Mouse (Mus musculus) MEL (cell line): ENCODE measurements around the gene Zfp324.

Experiments used
- CTCF ChIP-seq, 3 experiments: IDR thresholded peaks in 2 of 3; conservative IDR thresholded peaks in 1 of 3; 2 replicates each; pipeline ENCODE4 v1.5.1; 2011 to 2012; ENCODE audit warnings: low read length in 3 of 3, low read depth in 2 of 3, mild to moderate bottlenecking in 2 of 3, improper control_type of control experiment in 1 of 3, inconsistent platforms in 1 of 3, mixed read lengths in 1 of 3, moderate library complexity in 1 of 3; ENCODE audit not compliant: control insufficient read depth in 1 of 3, insufficient read depth in 1 of 3, poor library complexity in 1 of 3, severe bottlenecking in 1 of 3
- ELF1 ChIP-seq: IDR thresholded peaks from 2 replicates; pipeline ENCODE4 v1.6.1; 2014; ENCODE audit warnings: low read depth, mild to moderate bottlenecking, inconsistent platforms, low read length, improper control_type of control experiment, moderate library complexity
- EP300 ChIP-seq, 2 experiments: IDR thresholded peaks; 2 replicates each; pipeline ENCODE4 v1.6.1; 2011; ENCODE audit warnings: improper control_type of control experiment in 2 of 2, low read length in 2 of 2, low read depth in 1 of 2, mild to moderate bottlenecking in 1 of 2
- MAZ ChIP-seq: IDR thresholded peaks from 2 replicates; pipeline ENCODE4 v1.6.1; 2012; ENCODE audit warnings: low read depth, mild to moderate bottlenecking, inconsistent platforms, low read length, improper control_type of control experiment
- NRF1 ChIP-seq: IDR thresholded peaks from 2 replicates; pipeline ENCODE4 v1.6.1; 2014; ENCODE audit warnings: low read depth, mild to moderate bottlenecking, inconsistent platforms, low read length, improper control_type of control experiment, moderate library complexity; ENCODE audit not compliant: poor library complexity, insufficient read depth, severe bottlenecking
- POLR2A ChIP-seq, 2 experiments: IDR thresholded peaks; 2 replicates each; pipeline ENCODE4 v1.6.1; 2011 to 2012; ENCODE audit warnings: low read length in 2 of 2, mild to moderate bottlenecking in 2 of 2, control low read depth in 1 of 2, improper control_type of control experiment in 1 of 2, low read depth in 1 of 2, moderate library complexity in 1 of 2; ENCODE audit not compliant: control insufficient read depth in 1 of 2, insufficient read depth in 1 of 2, poor library complexity in 1 of 2
- POLR2AphosphoS5 ChIP-seq: IDR thresholded peaks from 2 replicates; pipeline ENCODE4 v1.6.1; 2012; ENCODE audit warnings: low read depth, borderline replicate concordance, mild to moderate bottlenecking, inconsistent platforms, low read length, moderate library complexity, mixed read lengths
- RCOR1 ChIP-seq: IDR thresholded peaks from 2 replicates; pipeline ENCODE4 v1.6.1; 2012; ENCODE audit warnings: low read depth, mild to moderate bottlenecking, inconsistent platforms, low read length, improper control_type of control experiment
- SIN3A ChIP-seq: IDR thresholded peaks from 2 replicates; pipeline ENCODE4 v1.6.1; 2012; ENCODE audit warnings: low read length, improper control_type of control experiment, inconsistent platforms
- TAL1 ChIP-seq: IDR thresholded peaks from 2 replicates; pipeline ENCODE4 v1.6.1; 2012; ENCODE audit warnings: mild to moderate bottlenecking, inconsistent platforms, low read length, moderate library complexity, mixed read lengths
- TCF12 ChIP-seq: IDR thresholded peaks from 2 replicates; pipeline ENCODE4 v1.6.1; 2014; ENCODE audit warnings: low read depth, mild to moderate bottlenecking, inconsistent platforms, low read length, improper control_type of control experiment, moderate library complexity
- USF1 ChIP-seq: IDR thresholded peaks from 2 replicates; pipeline ENCODE4 v1.6.1; 2014; ENCODE audit warnings: low read depth, mild to moderate bottlenecking, inconsistent platforms, low read length, improper control_type of control experiment, moderate library complexity
- ZKSCAN1 ChIP-seq: IDR thresholded peaks from 2 replicates; pipeline ENCODE4 v1.6.1; 2012; ENCODE audit warnings: low read depth, mild to moderate bottlenecking, inconsistent platforms, low read length, improper control_type of control experiment, moderate library complexity

DNA sequence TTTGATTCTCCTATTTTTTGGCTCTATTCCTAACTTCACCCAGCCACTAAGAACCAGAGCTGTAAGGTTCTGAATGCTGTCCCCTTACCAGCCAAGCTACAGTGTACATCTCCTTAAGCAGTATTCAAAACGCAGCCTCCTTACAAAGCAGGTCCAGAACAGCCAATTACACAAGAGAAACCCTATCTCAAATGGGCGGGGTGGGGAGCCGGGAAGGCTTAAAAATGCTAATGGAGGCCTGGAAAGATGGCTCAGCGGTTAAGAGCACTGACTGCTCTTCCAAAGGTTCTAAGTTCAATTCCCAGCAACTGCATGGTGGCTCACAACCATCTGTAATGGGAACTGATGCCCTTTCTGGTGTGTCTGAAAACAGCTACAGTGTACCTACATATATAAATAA is 5.9 kb upstream of the Zfp324 start:
- no peak for TF ChIP-seq POLR2AphosphoS5
- no peak for TF ChIP-seq EP300 (IDR thresholded peaks at IDR 0.05; ENCODE audit: low read depth in 1 of 2, low read length in 2 of 2)
- no peak for TF ChIP-seq POLR2A (IDR thresholded peaks at IDR 0.05; ENCODE audit: control insufficient read depth in 1 of 2, insufficient read depth in 1 of 2, low read depth in 1 of 2, low read length in 2 of 2, poor library complexity in 1 of 2)
- no peak for TF ChIP-seq TAL1
- no peak for TF ChIP-seq ELF1
- TF ChIP-seq USF1, result no peak
- no peak for TF ChIP-seq CTCF (IDR thresholded peaks at IDR 0.05 in 2 of 3, conservative IDR thresholded peaks at IDR 0.05 in 1 of 3; ENCODE audit: control insufficient read depth in 1 of 3, insufficient read depth in 1 of 3, low read depth in 2 of 3, low read length in 3 of 3, poor library complexity in 1 of 3, severe bottlenecking in 1 of 3)
- TF ChIP-seq SIN3A, result no peak
- TF ChIP-seq NRF1, result no peak
- no peak for TF ChIP-seq ZKSCAN1
- TF ChIP-seq TCF12, result no peak
- TF ChIP-seq MAZ, result no peak
- TF ChIP-seq RCOR1, result no peak
